11 mouse cellular contexts compared by ENCODE assay signal in the genomic region with DNA sequence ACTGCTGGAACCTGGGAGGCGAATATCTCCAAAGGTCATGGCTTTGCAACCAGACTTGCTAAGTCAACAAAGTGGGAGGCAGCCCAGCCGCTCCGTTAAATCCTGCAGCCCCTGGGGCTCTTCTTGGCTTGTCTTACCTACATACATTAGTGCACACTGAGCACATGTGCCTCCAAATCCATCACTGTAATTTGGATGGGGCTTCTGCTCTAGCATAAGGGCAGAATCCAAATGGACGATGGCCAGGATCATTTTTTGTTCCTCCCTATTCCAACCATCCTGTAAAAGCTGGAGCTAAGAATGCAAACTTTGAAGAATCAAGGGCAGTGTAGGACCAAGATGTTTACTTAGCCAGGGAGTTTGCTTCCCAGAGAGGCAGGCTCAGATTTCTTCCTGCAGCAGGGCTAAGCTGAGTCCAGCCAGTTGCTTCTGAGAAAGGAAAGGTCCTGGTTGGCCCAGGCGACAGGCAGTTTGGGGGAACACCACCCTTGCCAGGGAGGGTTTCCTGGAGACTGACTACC. TPM values are rescaled to one million over a fixed set of nuclear protein-coding genes. Genes with fewer than 3 reads are reported as not detected.
DNase-seq lines count a peak whose midpoint lies in the region; ATAC-seq lines count a peak whose summit lies in the region.
"Had no signal": no experiment of that assay in that cellular context is flagged by ENCODE, and none has a peak within 500 bp of the region (broad histone marks: within the 10 kb centered on the region; RNA-seq: fewer than 3 reads in every experiment).

No protein-coding gene starts in this region.

- no peaks in the 10 kb centered on the region for H3K9me3 ChIP-seq in kidney, embryonic 16.5 days (ENCODE audit: low read length)
- no peaks in the 10 kb centered on the region for H3K9me3 ChIP-seq in neural tube, embryonic 12.5 days
- no peaks in the 10 kb centered on the region for H3K9me3 ChIP-seq in intestine, embryonic 16.5 days (ENCODE audit: control insufficient read depth, low read length)
- H3K9me3 ChIP-seq in hindbrain, embryonic 12.5 days (replicated peaks): no peaks in the 10 kb centered on the region
- H3K9me3 ChIP-seq: hindbrain, embryonic 13.5 days had no signal

- 17% methylated on average over 5 of the region's 5 CpGs for WGBS in kidney, embryonic 16.5 days
- WGBS in neural tube, embryonic 12.5 days: 66% methylated on average over 5 of the region's 5 CpGs
- 33% methylated on average over 5 of the region's 5 CpGs for WGBS in intestine, embryonic 16.5 days
- WGBS in hindbrain, embryonic 12.5 days: 62% methylated on average over 5 of the region's 5 CpGs

- peaks cover 11% of the 10 kb centered on the region; the same call in 1 of the 2 replicates for H3K4me1 ChIP-seq in kidney, embryonic 16.5 days (ENCODE audit: insufficient read depth, low read length)
- peaks cover 6% of the 10 kb centered on the region for H3K4me1 ChIP-seq in neural tube, embryonic 12.5 days
- H3K4me1 ChIP-seq in intestine, embryonic 16.5 days (ENCODE audit: control insufficient read depth, insufficient read depth, low read length): no peaks in the 10 kb centered on the region
- peaks cover 5% of the 10 kb centered on the region for H3K4me1 ChIP-seq in hindbrain, embryonic 12.5 days

- peak overlapping the region; percentile 2; the same call in 1 of the 2 replicates for H3K27ac ChIP-seq in kidney, embryonic 16.5 days (ENCODE audit: low read length)
- no peak overlapping the region for H3K27ac ChIP-seq in neural tube, embryonic 12.5 days
- H3K27ac ChIP-seq in intestine, embryonic 16.5 days (ENCODE audit: low read length): no peak overlapping the region
- no peak overlapping the region for H3K27ac ChIP-seq in hindbrain, embryonic 12.5 days
- H3K27ac ChIP-seq: hindbrain, embryonic 13.5 days had no signal

- no peak overlapping the region for H3K4me3 ChIP-seq in kidney, embryonic 16.5 days (ENCODE audit: low read length)
- H3K4me3 ChIP-seq in neural tube, embryonic 12.5 days: no peak overlapping the region
- no peak overlapping the region for H3K4me3 ChIP-seq in intestine, embryonic 16.5 days (ENCODE audit: low read length)
- no peak overlapping the region for H3K4me3 ChIP-seq in hindbrain, embryonic 12.5 days
- H3K4me3 ChIP-seq: hindbrain, embryonic 13.5 days had no signal

- H3K4me2 ChIP-seq in kidney, embryonic 16.5 days (replicated peaks; ENCODE audit: low read depth, low read length): peak overlapping the region; percentile 31
- H3K4me2 ChIP-seq in neural tube, embryonic 12.5 days (replicated peaks): 0 out of 2 replicates have a peak overlapping the region, but pooled peaks have one; percentile 0
- no peak overlapping the region for H3K4me2 ChIP-seq in intestine, embryonic 16.5 days (ENCODE audit: low read depth, low read length)
- H3K4me2 ChIP-seq in hindbrain, embryonic 12.5 days (replicated peaks): no peak overlapping the region
- H3K4me2 ChIP-seq: hindbrain, embryonic 13.5 days; midbrain, embryonic 11.5 days had no signal

- DNase-seq in kidney, adult 18-20 months: no peak
- no peak for DNase-seq in neural tube, embryonic 10.5 days (ENCODE audit: extremely low spot score, low spot score)
- peak; percentile 21 for DNase-seq in yolk sac, embryonic 10.5 days (ENCODE audit: low spot score)
- no peak for DNase-seq in adrenal gland, adult 2 months

- no peaks in the 10 kb centered on the region for H3K27me3 ChIP-seq in kidney, embryonic 16.5 days (ENCODE audit: insufficient read depth, low read length)
- H3K27me3 ChIP-seq in neural tube, embryonic 12.5 days (replicated peaks): no peaks in the 10 kb centered on the region
- no peaks in the 10 kb centered on the region for H3K27me3 ChIP-seq in intestine, embryonic 16.5 days (replicated peaks; ENCODE audit: control insufficient read depth, insufficient read depth, low read length)
- H3K27me3 ChIP-seq in hindbrain, embryonic 12.5 days: no peaks in the 10 kb centered on the region
- H3K27me3 ChIP-seq: Patski had no signal

- H3K9ac ChIP-seq in kidney, embryonic 16.5 days (replicated peaks; ENCODE audit: low read length): no peak overlapping the region
- no peak overlapping the region for H3K9ac ChIP-seq in neural tube, embryonic 12.5 days
- no peak overlapping the region for H3K9ac ChIP-seq in intestine, embryonic 16.5 days (ENCODE audit: low read depth, low read length)
- no peak overlapping the region for H3K9ac ChIP-seq in hindbrain, embryonic 12.5 days
- H3K9ac ChIP-seq: hindbrain, embryonic 13.5 days had no signal

- no peaks in the 10 kb centered on the region for H3K36me3 ChIP-seq in kidney, embryonic 16.5 days (ENCODE audit: insufficient read depth, low read length)
- H3K36me3 ChIP-seq in neural tube, embryonic 12.5 days: no peaks in the 10 kb centered on the region
- no peaks in the 10 kb centered on the region for H3K36me3 ChIP-seq in intestine, embryonic 16.5 days (ENCODE audit: control insufficient read depth, insufficient read depth, low read length)
- H3K36me3 ChIP-seq in hindbrain, embryonic 12.5 days: no peaks in the 10 kb centered on the region
- H3K36me3 ChIP-seq: hindbrain, embryonic 13.5 days had no signal

- ATAC-seq in kidney, embryonic 16.5 days (ENCODE audit: low FRiP score, low TSS enrichment): no peak; the same call in 1 of the 2 replicates
- ATAC-seq in neural tube, embryonic 12.5 days (ENCODE audit: low FRiP score, low read depth): no peak
- ATAC-seq in intestine, embryonic 16.5 days: peak; percentile 63
- ATAC-seq in hindbrain, embryonic 12.5 days (ENCODE audit: low FRiP score): no peak

RNA-seq across cellular contexts. Expression of a gene that starts 41.6 kb away (rescaled TPM):
- 48.7 and 49.7 TPM in 2 replicates for polyA plus RNA-seq in kidney, embryonic 16.5 days (2015; fragmentation: Nextera tagmentation; extraction: Ambion mirVana)
- 61.6 and 62.6 TPM in 2 replicates for polyA plus RNA-seq in neural tube, embryonic 12.5 days (2016; fragmentation: Nextera tagmentation; extraction: Ambion mirVana)
- 41.5 and 44.7 TPM in 2 replicates for polyA plus RNA-seq in intestine, embryonic 16.5 days (2015; fragmentation: Nextera tagmentation; extraction: Ambion mirVana)
- total RNA-seq in adrenal gland, adult 2 months (2021): 10 to 100 TPM; 41.8 to 43.0 TPM
- polyA plus RNA-seq in adrenal gland, adult 2 months (2012; rRNA removed): 1.8 and 2.1 TPM in 2 replicates
- 50.6 and 66.1 TPM in 2 replicates for polyA plus RNA-seq in hindbrain, embryonic 12.5 days (2016; fragmentation: Nextera tagmentation; extraction: Ambion mirVana)

Comparison
In these comparisons a context has a peak if more than half of its experiments do, and no peak if none do; other contexts are left out.
1. H3K4me2 ChIP-seq: peak in kidney, embryonic 16.5 days (single experiment) and neural tube, embryonic 12.5 days (single experiment); none in intestine, embryonic 16.5 days (single experiment) and hindbrain, embryonic 12.5 days (single experiment).
2. RNA of a gene that starts 41.6 kb away (polyA plus RNA-seq): 61.6 to 62.6 TPM in neural tube, embryonic 12.5 days, 50.6 to 66.1 TPM in hindbrain, embryonic 12.5 days, 48.7 to 49.7 TPM in kidney, embryonic 16.5 days and 41.5 to 44.7 TPM in intestine, embryonic 16.5 days; 1.8 to 2.1 TPM in adrenal gland, adult 2 months; every median in the first group is over 10 times any median in the second.